Mouse (Mus musculus) adrenal gland, postnatal 25 days (tissue): ENCODE measurements at regions not wholly inside any gene's neighbourhood (a gene's known extent, or its start where the extent isn't known, plus 50 kb on each side); places are given as distances from the start of the nearest gene placed in this dataset.

Source experiments
- DNase-seq: peaks from one replicate; pipeline ENCODE4 v3.0.0; 2021; ENCODE audit warnings: mixed read lengths

- DNase-seq = no peak
These were observed 53.9 kb upstream of the Cdkn3 start for GRCm38 (mm10) chr14:46706462-46706861.

- peak; percentile 42 for DNase-seq
These were observed 56.0 kb upstream of the Cdkn3 start for GRCm38 (mm10) chr14:46704316-46704751.

- peak; percentile 48 for DNase-seq
These were observed 57.5 kb upstream of the Cdkn3 start for GRCm38 (mm10) chr14:46702669-46703435.

DNA sequence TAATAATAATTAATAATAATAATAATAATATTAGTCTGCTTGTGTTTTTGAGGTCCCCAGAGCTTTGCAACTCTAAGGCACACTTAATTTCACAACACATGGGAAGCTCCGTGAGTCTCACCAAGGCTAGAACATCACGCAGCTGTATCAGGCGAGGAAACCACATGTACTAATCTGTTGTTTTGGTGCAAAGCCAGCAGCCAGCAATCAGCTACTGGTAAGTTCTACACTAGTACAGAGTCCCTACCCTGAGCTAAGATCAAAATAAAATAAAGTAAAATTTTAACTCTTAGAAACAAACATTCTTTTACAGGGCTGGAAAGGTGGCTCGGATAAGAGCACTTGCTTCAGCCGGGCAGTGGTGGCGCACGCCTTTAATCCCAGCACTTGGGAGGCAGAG lies 67.8 kb upstream of the Cdkn3 start:
- DNase-seq = no peak

DNA sequence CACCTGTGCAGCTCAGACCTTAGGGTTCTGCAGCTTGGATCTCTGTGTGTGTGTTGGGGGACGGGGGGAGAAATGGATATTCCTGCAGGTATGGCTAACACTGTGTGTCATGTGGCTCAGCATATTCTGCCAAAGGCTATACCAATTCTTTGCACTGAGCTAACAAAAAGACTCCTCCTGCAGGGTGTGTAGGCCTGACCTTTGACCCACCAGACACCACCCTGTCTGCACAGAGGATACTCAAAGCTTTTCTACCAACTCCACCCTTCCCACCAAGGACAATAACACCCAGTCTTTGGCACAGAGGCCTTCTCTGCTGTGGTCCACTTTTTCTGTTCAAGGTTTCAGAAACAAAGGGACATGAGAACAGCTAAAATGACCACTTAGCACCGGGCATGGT lies 68.3 kb upstream of the Cdkn3 start:
- DNase-seq = no peak

- no peak for DNase-seq
These were observed 77.6 kb upstream of the Cdkn3 start for GRCm38 (mm10) chr14:46682728-46683127.

GRCm38 (mm10) chr14:46678935-46679334 lies 81.4 kb upstream of the Cdkn3 start:
- no peak for DNase-seq

DNA sequence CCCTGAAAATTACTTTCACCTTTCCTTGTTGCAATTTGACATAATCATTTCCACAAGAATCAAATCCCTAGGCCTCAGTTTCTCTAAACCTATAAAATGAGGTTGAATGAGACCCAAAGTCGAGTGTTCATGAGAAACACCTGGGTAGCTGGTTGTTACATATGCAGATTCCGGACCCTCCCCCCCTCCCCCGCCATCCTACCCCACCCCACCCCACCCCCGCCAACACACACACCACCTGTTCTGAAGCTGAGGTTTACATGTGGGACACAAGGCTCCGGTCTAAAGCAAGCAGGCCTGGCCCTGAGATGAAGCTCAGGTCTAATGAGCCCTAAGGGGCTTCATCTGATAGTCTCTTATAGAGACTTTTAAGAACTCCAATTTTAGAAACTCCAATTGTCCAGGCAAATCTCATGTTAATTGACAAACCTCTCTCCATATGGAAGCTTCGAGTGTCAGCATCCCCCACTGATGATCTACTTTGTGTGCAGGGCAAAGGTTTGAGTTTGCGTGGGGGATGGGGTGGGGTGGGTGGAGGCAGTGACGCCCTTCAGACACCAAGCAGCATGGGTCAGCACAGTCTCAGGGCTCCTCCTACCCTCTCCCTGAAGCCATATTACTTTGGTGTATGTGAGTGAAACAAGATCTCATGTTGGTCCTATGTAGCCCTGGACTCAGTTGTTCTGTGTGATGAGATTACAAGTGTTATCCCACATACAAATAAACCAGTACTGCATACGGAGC lies 88.7 kb upstream of the Cdkn3 start:
- DNase-seq = no peak

DNA sequence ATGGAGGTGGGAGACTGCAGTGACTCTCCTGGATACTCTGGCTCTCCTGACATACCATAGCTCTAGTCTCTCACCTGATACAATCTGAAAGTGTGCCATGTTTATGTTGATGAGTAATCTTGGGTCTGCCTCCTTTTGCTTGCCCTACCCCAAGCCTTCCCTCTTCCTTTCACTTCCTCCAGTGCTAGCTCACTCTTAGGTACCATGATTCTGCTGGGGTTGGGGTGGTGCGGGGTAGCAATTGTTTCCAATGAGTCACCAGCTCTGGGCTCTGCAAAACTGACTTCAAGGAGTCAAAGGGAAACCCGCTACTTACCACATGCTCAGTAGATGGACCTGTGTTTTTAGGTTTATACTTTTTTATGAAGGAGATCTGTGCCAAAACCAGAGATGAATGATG lies 89.3 kb upstream of the Cdkn3 start:
- DNase-seq = no peak

GRCm38 (mm10) chr14:46670221-46671046 lies 89.9 kb upstream of the Cdkn3 start:
- no peak for DNase-seq

DNA sequence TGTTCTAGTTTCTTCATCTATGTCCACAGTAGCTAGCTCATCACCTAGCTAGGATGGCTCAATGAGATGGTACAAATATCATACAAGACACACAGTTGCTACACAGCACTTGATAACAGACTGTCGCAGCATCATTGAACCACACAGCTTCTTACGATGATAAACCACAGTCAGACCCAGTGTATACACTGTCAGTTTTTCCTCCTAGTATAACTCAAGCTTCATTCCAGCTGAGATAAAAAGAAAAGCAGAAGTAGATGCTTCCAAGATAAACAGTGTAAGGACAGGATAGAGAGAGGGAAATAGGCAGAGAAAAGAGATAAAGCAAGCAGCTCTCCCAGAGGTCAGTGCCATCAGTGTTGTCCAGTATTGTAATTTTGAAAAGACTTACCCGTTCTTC lies 92.1 kb upstream of the Cdkn3 start:
- no peak for DNase-seq

DNA sequence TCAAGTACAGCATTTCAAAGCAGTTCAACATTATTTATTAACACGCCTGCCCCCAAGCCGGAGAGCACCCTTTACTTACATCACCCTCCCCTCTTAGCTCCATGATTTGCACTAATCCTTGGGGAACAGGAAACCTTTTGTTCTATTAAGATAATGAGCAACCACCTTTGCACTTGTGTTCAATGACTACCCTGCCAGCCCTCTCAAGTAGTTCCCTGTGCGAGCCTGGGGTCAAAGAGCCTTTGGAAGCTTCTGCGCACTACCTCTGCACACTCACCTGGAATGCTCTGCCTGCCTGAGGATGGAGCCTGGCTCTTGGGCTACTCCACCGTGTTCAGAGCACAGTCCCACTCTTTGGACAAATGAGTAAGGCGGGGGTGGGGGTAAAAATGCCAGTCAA lies 96.0 kb upstream of the Cdkn3 start:
- no peak for DNase-seq

DNA sequence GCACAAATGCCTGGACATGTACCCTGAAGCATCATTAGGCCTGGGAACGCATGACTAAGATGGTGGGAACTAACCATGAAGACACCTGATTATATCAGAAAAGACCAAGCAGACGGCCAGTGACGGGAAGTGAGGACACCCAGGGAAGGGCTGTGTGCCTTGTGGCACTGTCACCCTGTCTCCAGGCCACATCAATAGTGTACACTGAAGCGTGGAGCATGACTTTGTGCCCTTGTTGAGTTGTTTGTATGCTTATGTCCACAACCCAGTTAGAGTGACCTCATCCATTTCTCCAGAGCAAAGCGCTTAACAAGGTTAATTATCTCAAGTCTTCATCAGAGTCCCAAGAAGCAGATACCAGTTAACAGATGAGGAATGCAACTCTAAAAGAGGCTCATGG lies 96.8 kb upstream of the Cdkn3 start:
- no peak for DNase-seq

GRCm38 (mm10) chr14:46661792-46662545 lies 98.4 kb upstream of the Cdkn3 start:
- DNase-seq = no peak

DNA sequence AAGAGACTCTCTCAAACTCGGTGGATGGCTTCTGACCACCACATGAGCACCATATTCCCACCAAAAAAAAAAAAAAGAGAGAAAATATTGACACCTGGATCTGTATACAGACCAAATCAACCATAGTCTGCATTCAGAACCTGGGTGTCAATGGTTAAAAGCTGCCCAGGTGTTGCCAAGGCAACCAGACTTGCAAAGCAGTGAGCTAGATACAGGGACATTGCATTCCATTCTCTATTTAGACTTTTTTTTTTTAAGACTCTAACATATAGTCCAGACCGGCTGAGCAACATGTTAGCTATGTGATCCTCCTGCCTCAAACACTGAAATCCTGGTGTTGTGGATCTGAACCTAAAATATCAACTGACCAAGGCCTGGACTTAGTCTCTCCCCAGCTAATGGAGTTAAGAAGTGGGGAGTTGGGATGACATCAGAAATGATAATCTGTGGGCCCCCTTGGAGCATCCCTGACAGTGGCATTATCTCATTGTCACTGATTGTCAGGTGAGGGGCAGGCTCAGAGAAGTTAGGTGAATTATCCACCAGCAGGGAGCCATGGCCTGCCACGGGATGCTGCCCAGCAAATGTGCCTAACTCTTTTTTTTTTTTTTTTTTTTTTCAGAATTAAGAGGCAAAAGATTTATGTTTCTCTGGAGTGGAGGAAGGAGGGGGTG lies 99.1 kb upstream of the Cdkn3 start:
- no peak for DNase-seq

DNA sequence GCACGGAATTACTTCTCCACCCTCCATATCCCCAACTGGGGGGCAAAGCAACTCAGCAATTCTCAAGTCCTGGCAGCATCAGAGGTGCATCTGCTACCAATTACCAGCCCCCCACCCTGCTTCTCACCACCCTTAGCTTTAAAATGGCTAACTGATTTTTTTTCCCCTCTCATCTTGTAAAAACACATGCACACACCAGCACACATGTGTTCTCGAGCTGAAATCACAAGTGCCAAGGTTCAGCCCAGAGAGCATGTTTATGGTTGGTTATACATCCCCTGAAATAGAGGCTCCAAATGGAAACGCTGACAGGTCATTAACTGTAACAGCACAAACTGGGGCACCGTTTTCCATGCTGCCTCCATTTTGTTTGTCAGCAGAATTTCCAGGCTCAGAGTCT lies 101.0 kb upstream of the Cdkn3 start:
- DNase-seq = no peak

DNA sequence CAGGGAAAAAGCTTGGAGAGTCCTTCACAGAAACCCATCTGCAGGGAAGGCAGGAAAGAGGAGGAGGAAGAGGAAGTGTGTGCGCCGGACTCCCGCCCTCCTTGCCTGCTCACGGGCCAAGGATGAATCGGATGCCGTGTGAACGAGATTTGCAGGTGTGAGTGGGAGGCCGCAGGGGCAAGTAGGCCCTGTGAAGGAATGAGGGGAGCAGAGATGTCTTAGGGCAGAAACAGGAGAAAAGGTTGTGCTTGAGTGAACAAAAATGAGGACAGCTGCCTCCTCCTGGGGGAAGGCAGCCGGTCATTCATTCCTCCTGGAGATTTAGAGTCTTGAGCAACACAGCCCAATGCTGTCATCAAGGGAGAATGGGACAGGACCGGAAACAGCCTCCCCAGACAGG lies 104.1 kb upstream of the Cdkn3 start:
- no peak for DNase-seq

GRCm38 (mm10) chr14:46647319-46647974 lies 112.9 kb upstream of the Cdkn3 start:
- no peak for DNase-seq

DNA sequence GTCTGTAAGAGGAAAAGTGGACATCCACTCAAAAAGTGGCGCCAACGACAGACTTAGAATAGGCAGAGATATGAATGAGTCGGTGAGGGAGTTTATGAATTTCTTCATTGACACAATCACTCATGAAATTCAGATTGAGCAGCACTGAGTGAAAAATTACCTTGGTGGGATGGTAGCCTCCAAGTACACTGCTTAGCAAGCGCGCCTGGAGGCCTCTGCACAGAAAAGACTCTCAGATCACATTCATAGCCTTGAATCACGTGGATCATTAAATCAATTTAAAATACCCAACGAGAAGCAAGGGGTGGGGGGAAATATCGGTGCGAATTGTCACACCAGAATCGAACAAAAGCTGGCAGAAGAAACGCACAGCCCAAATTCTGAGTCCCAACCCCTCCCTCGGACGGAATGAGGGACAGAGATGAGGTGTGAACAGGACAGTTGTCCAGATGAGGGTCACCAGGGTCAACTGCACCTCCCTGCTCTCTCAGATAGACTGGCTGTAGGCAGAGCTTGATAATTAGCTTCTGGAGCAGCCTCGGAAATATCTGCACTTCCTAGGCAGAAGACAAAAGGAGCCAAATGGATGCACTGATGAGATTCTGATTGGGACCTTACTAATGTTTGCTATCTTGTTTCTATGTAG lies 113.5 kb upstream of the Cdkn3 start:
- DNase-seq = no peak

- DNase-seq = no peak
These were observed 121.1 kb upstream of the Cdkn3 start for GRCm38 (mm10) chr14:46639116-46639826.
